Mouse (Mus musculus): ENCODE results near the gene Fer1l5. TPM values are rescaled to one million over a fixed set of nuclear protein-coding genes. Genes with fewer than 3 reads are reported as not detected.
A peak's percentile ranks its signal among the peaks of the same experiment; 100 is the strongest.

The Fer1l5 gene
- total and polyA plus RNA-seq, 2 experiments: not detected

GRCm38 (mm10) chr1:36445508-36445907, 73.4 kb downstream of the Fer1l5 start:
- TF ChIP-seq POLR2A (IDR thresholded peaks at IDR 0.05; ENCODE audit: extremely low read depth, insufficient read depth, low read length): no peak
- no peak for TF ChIP-seq CTCF (IDR thresholded peaks at IDR 0.05; ENCODE audit: low read depth, low read length)
- no peak for DNase-seq (ENCODE audit: extremely low read depth, low read depth, low spot score)
- Histone ChIP-seq H3K27ac (replicated peaks; ENCODE audit: insufficient read depth, low read depth, low read length) (no peak overlapping the region), H3K4me3 (ENCODE audit: insufficient read depth, low read depth, low read length) (no peak overlapping the region), H3K4me1 (ENCODE audit: control insufficient read depth, insufficient read depth, low read length) (no peaks in the 10 kb centered on the region), H3K36me3 (ENCODE audit: control insufficient read depth, insufficient read depth, low read length) (no peaks in the 10 kb centered on the region; the same call in 1 of the 2 replicates), H3K9ac (ENCODE audit: low read depth, low read length) (no peak overlapping the region), H3K27me3 (ENCODE audit: control insufficient read depth, insufficient read depth, low read length) (no peaks in the 10 kb centered on the region), H3K79me2 (ENCODE audit: control insufficient read depth, insufficient read depth, low read length) (no peaks in the 10 kb centered on the region)
- WGBS: 50% methylated on average over 8 of the region's 8 CpGs

- no peak overlapping the region for H3K27ac ChIP-seq (replicated peaks; ENCODE audit: insufficient read depth, low read depth, low read length)
- H3K27me3 ChIP-seq (ENCODE audit: control insufficient read depth, insufficient read depth, low read length): no peaks in the 10 kb centered on the region
- no peaks in the 10 kb centered on the region for H3K79me2 ChIP-seq (ENCODE audit: control insufficient read depth, insufficient read depth, low read length)
Measured at GRCm38 (mm10) chr1:36446106-36446824, 74.2 kb downstream of the Fer1l5 start.

GRCm38 (mm10) chr1:36446841-36447240, 74.8 kb downstream of the Fer1l5 start:
- no peak for DNase-seq (ENCODE audit: extremely low read depth, low read depth, low spot score)
- 85% methylated on average over 5 of the region's 5 CpGs for WGBS
- no peaks in the 10 kb centered on the region for H3K79me2 ChIP-seq (ENCODE audit: control insufficient read depth, insufficient read depth, low read length)
- no peaks in the 10 kb centered on the region; the same call in 1 of the 2 replicates for H3K36me3 ChIP-seq (ENCODE audit: control insufficient read depth, insufficient read depth, low read length)
- H3K27me3 ChIP-seq (ENCODE audit: control insufficient read depth, insufficient read depth, low read length): no peaks in the 10 kb centered on the region
- H3K4me1 ChIP-seq (ENCODE audit: control insufficient read depth, insufficient read depth, low read length): no peaks in the 10 kb centered on the region
- no peak overlapping the region for H3K27ac ChIP-seq (replicated peaks; ENCODE audit: insufficient read depth, low read depth, low read length)
- TF ChIP-seq POLR2A (IDR thresholded peaks at IDR 0.05; ENCODE audit: extremely low read depth, insufficient read depth, low read length): no peak
- TF ChIP-seq CTCF (IDR thresholded peaks at IDR 0.05; ENCODE audit: low read depth, low read length): no peak
- no peak overlapping the region for H3K4me3 ChIP-seq (ENCODE audit: insufficient read depth, low read depth, low read length)
- no peak overlapping the region for H3K9ac ChIP-seq (ENCODE audit: low read depth, low read length)

More at GRCm38 (mm10) chr1:36446106-36446824, 74.2 kb downstream of the Fer1l5 start:
- no peaks in the 10 kb centered on the region; the same call in 1 of the 2 replicates for H3K36me3 ChIP-seq (ENCODE audit: control insufficient read depth, insufficient read depth, low read length)
- no peaks in the 10 kb centered on the region for H3K4me1 ChIP-seq (ENCODE audit: control insufficient read depth, insufficient read depth, low read length)
- H3K9ac ChIP-seq (ENCODE audit: low read depth, low read length): no peak overlapping the region
- peak; percentile 25 for DNase-seq (ENCODE audit: extremely low read depth, low read depth, low spot score)
- WGBS: 83% methylated on average over 5 of the region's 5 CpGs
- TF ChIP-seq POLR2A (IDR thresholded peaks at IDR 0.05; ENCODE audit: extremely low read depth, insufficient read depth, low read length) (no peak), CTCF (IDR thresholded peaks at IDR 0.05; ENCODE audit: low read depth, low read length) (no peak)
- H3K4me3 ChIP-seq (ENCODE audit: insufficient read depth, low read depth, low read length): no peak overlapping the region

GRCm38 (mm10) chr1:36454055-36454815, 82.1 kb downstream of the Fer1l5 start:
- DNase-seq (ENCODE audit: extremely low read depth, low read depth, low spot score): no peak
- 93% methylated on average over 6 of the region's 6 CpGs for whole genome bisulfite sequencing
- Histone ChIP-seq H3K27me3 (ENCODE audit: control insufficient read depth, insufficient read depth, low read length) (no peaks in the 10 kb centered on the region), H3K36me3 (ENCODE audit: control insufficient read depth, insufficient read depth, low read length) (no peaks in the 10 kb centered on the region), H3K79me2 (ENCODE audit: control insufficient read depth, insufficient read depth, low read length) (no peaks in the 10 kb centered on the region), H3K4me1 (ENCODE audit: control insufficient read depth, insufficient read depth, low read length) (no peaks in the 10 kb centered on the region), H3K27ac (replicated peaks; ENCODE audit: insufficient read depth, low read depth, low read length) (no peak overlapping the region), H3K9ac (ENCODE audit: low read depth, low read length) (no peak overlapping the region), H3K4me3 (ENCODE audit: insufficient read depth, low read depth, low read length) (no peak overlapping the region)
- no peak for TF ChIP-seq POLR2A (IDR thresholded peaks at IDR 0.05; ENCODE audit: extremely low read depth, insufficient read depth, low read length)
- peak; percentile 62 for TF ChIP-seq CTCF (IDR thresholded peaks at IDR 0.05; ENCODE audit: low read depth, low read length)

- H3K4me3 ChIP-seq (ENCODE audit: insufficient read depth, low read depth, low read length): no peak overlapping the region
- H3K36me3 ChIP-seq (ENCODE audit: control insufficient read depth, insufficient read depth, low read length): no peaks in the 10 kb centered on the region
- H3K27me3 ChIP-seq (ENCODE audit: control insufficient read depth, insufficient read depth, low read length): no peaks in the 10 kb centered on the region
- DNase-seq (ENCODE audit: extremely low read depth, low read depth, low spot score): no peak
- H3K27ac ChIP-seq (replicated peaks; ENCODE audit: insufficient read depth, low read depth, low read length): no peak overlapping the region
- no peaks in the 10 kb centered on the region for H3K4me1 ChIP-seq (ENCODE audit: control insufficient read depth, insufficient read depth, low read length)
- 47% methylated on average over 7 of the region's 7 CpGs for WGBS
- TF ChIP-seq POLR2A (IDR thresholded peaks at IDR 0.05; ENCODE audit: extremely low read depth, insufficient read depth, low read length) (no peak), CTCF (IDR thresholded peaks at IDR 0.05; ENCODE audit: low read depth, low read length) (no peak)
- no peak overlapping the region for H3K9ac ChIP-seq (ENCODE audit: low read depth, low read length)
- no peaks in the 10 kb centered on the region for H3K79me2 ChIP-seq (ENCODE audit: control insufficient read depth, insufficient read depth, low read length)
Measured at GRCm38 (mm10) chr1:36457388-36458014, 85.4 kb downstream of the Fer1l5 start.
